In the genomic region with DNA sequence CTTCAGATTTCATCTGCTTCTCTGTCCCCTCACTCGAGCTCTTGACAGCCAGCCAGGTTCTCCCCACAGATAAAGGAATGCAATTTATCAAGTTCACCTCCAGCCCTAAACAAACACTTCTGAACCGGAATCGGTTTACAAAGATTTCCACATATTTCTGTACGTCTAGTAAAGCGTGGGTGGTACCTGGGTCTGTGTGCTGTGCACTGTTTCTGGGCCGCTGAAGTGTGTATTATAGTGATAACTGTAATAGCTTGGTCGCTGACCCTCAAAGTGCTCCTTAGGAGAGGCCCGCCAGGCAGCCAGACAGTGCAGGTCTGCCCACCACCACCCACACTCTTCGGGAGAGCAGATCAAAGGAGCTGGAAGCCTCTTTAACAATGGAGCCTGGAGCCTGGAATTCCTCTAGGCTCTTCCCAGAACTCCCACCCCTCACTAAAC, we compare ENCODE assay signal across 11 mouse cellular contexts. TPM values are rescaled to one million over a fixed set of nuclear protein-coding genes. Genes with fewer than 3 reads are reported as not detected.
DNase-seq lines count a peak whose midpoint lies in the region; ATAC-seq and TF ChIP-seq lines count a peak whose summit lies in the region.
"Had no signal": no experiment of that assay in that cellular context is flagged by ENCODE, and none has a peak within 500 bp of the region (broad histone marks: within the 10 kb centered on the region; RNA-seq: fewer than 3 reads in every experiment).

No protein-coding gene starts in this region.

- 4% methylated on average over 9 of the region's 9 CpGs for WGBS in kidney, embryonic 15.5 days
- WGBS in embryonic facial prominence, embryonic 11.5 days, result 28% methylated on average over 9 of the region's 9 CpGs
- WGBS in lung, postnatal 0 days, result 7% methylated on average over 9 of the region's 9 CpGs
- WGBS in hindbrain, postnatal 0 days, result 33% methylated on average over 9 of the region's 9 CpGs
- 63% methylated on average over 9 of the region's 9 CpGs for whole genome bisulfite sequencing in thymus, adult 2 months

- H3K9ac ChIP-seq in kidney, embryonic 15.5 days, result no peak overlapping the region
- H3K9ac ChIP-seq in embryonic facial prominence, embryonic 11.5 days (replicated peaks; ENCODE audit: low read length), result no peak overlapping the region
- no peak overlapping the region for H3K9ac ChIP-seq in lung, postnatal 0 days (replicated peaks; ENCODE audit: low read depth)
- H3K9ac ChIP-seq in hindbrain, postnatal 0 days (replicated peaks; ENCODE audit: low read length), result no peak overlapping the region
- H3K9ac ChIP-seq: forebrain, embryonic 13.5 days had no signal

- H3K36me3 ChIP-seq in kidney, embryonic 15.5 days, result no peaks in the 10 kb centered on the region
- H3K36me3 ChIP-seq in embryonic facial prominence, embryonic 11.5 days (replicated peaks; ENCODE audit: control insufficient read depth, insufficient read depth, low read depth, low read length), result no peaks in the 10 kb centered on the region
- H3K36me3 ChIP-seq in lung, postnatal 0 days (ENCODE audit: insufficient read depth, low read length), result no peaks in the 10 kb centered on the region
- H3K36me3 ChIP-seq in hindbrain, postnatal 0 days (ENCODE audit: insufficient read depth, low read length), result no peaks in the 10 kb centered on the region
- no peaks in the 10 kb centered on the region for H3K36me3 ChIP-seq in thymus, adult 2 months (ENCODE audit: control insufficient read depth, insufficient read depth, low read length)

- no peak for TF ChIP-seq POLR2A in thymus, adult 2 months (IDR thresholded peaks at IDR 0.05; ENCODE audit: control insufficient read depth, extremely low read depth, insufficient read depth, low read length, poor library complexity)

- no peaks in the 10 kb centered on the region for H3K27me3 ChIP-seq in kidney, embryonic 15.5 days
- H3K27me3 ChIP-seq in embryonic facial prominence, embryonic 11.5 days (ENCODE audit: control insufficient read depth, insufficient read depth, low read length), result no peaks in the 10 kb centered on the region
- H3K27me3 ChIP-seq in lung, postnatal 0 days (replicated peaks; ENCODE audit: insufficient read depth, low read length), result no peaks in the 10 kb centered on the region
- no peaks in the 10 kb centered on the region for H3K27me3 ChIP-seq in hindbrain, postnatal 0 days (ENCODE audit: insufficient read depth, low read length)
- H3K27me3 ChIP-seq in thymus, adult 2 months (ENCODE audit: control insufficient read depth, insufficient read depth, low read length), result no peaks in the 10 kb centered on the region
- H3K27me3 ChIP-seq: forebrain, embryonic 13.5 days had no signal

- intact Hi-C loops in left cerebral cortex, postnatal 14 days (cut with DNase I), result no loop called here

- no peak for TF ChIP-seq CTCF in lung, postnatal 0 days (IDR thresholded peaks at IDR 0.05)
- TF ChIP-seq CTCF in hindbrain, postnatal 0 days (IDR thresholded peaks at IDR 0.05; ENCODE audit: low read depth), result no peak
- TF ChIP-seq CTCF in thymus, adult 2 months (IDR thresholded peaks at IDR 0.05; ENCODE audit: borderline replicate concordance, control insufficient read depth, extremely low read depth, insufficient read depth, low read length, poor library complexity), result no peak

- H3K4me1 ChIP-seq in kidney, embryonic 15.5 days, result peaks cover 40% of the 10 kb centered on the region
- no peaks in the 10 kb centered on the region for H3K4me1 ChIP-seq in embryonic facial prominence, embryonic 11.5 days (ENCODE audit: control insufficient read depth, insufficient read depth, low read length)
- H3K4me1 ChIP-seq in lung, postnatal 0 days (ENCODE audit: insufficient read depth, low read depth, low read length), result peaks cover 13% of the 10 kb centered on the region
- no peaks in the 10 kb centered on the region; the same call in 1 of the 2 replicates for H3K4me1 ChIP-seq in hindbrain, postnatal 0 days (ENCODE audit: insufficient read depth, low read length)
- H3K4me1 ChIP-seq in thymus, adult 2 months (replicated peaks; ENCODE audit: control insufficient read depth, insufficient read depth, low read length), result no peaks in the 10 kb centered on the region

- DNase-seq in kidney, adult 8-10 months, result no peak
- DNase-seq in NIH3T3 (ENCODE audit: low read depth), result peak; percentile 64
- peak; percentile 26 for DNase-seq in embryonic facial prominence, embryonic 11.5 days (ENCODE audit: low spot score)
- peak; percentile 75 for DNase-seq in lung, postnatal 0 days (ENCODE audit: low spot score)
- DNase-seq in hindbrain, postnatal 0 days (ENCODE audit: low spot score), result no peak
- DNase-seq in thymus, adult 2 months, result no peak
- DNase-seq in left cerebral cortex, postnatal 14 days (ENCODE audit: low spot score in 2 of 2), result no peak
- DNase-seq: right cerebral cortex, postnatal 25 days had no signal

- 0 out of 2 replicates have a peak overlapping the region, but pooled peaks have one; percentile 15 for H3K4me2 ChIP-seq in kidney, embryonic 15.5 days
- no peak overlapping the region; the same call in 1 of the 2 replicates for H3K4me2 ChIP-seq in embryonic facial prominence, embryonic 11.5 days (ENCODE audit: low read depth, low read length)
- H3K4me2 ChIP-seq in lung, postnatal 0 days (replicated peaks; ENCODE audit: low read depth, low read length), result 0 out of 2 replicates have a peak overlapping the region, but pooled peaks have one; percentile 14
- H3K4me2 ChIP-seq in hindbrain, postnatal 0 days (ENCODE audit: low read depth, low read length), result no peak overlapping the region
- H3K4me2 ChIP-seq: forebrain, embryonic 13.5 days; midbrain, embryonic 11.5 days had no signal

- peak overlapping the region; percentile 84 for H3K27ac ChIP-seq in kidney, embryonic 15.5 days
- no peak overlapping the region for H3K27ac ChIP-seq in embryonic facial prominence, embryonic 11.5 days (replicated peaks; ENCODE audit: low read depth, low read length)
- H3K27ac ChIP-seq in lung, postnatal 0 days (ENCODE audit: low read length), result peak overlapping the region; percentile 68
- H3K27ac ChIP-seq in hindbrain, postnatal 0 days, result no peak overlapping the region
- no peak overlapping the region for H3K27ac ChIP-seq in thymus, adult 2 months (ENCODE audit: control insufficient read depth, insufficient read depth, low read length)
- H3K27ac ChIP-seq: forebrain, embryonic 13.5 days had no signal

- TF ChIP-seq EP300 in lung, postnatal 0 days (IDR thresholded peaks at IDR 0.05), result peak; percentile 62

- peak; percentile 86 for ATAC-seq in kidney, embryonic 15.5 days (replicated peaks; ENCODE audit: low FRiP score)
- no peak for ATAC-seq in embryonic facial prominence, embryonic 11.5 days (replicated peaks; ENCODE audit: insufficient number of reproducible peaks, low FRiP score, low TSS enrichment, low read depth)
- peak; percentile 68 for ATAC-seq in lung, postnatal 0 days
- no peak for ATAC-seq in hindbrain, postnatal 0 days
- ATAC-seq: forebrain, embryonic 13.5 days had no signal

- no peak overlapping the region for H3K4me3 ChIP-seq in kidney, embryonic 15.5 days (replicated peaks)
- H3K4me3 ChIP-seq in embryonic facial prominence, embryonic 11.5 days (ENCODE audit: low read depth, low read length), result no peak overlapping the region
- no peak overlapping the region for H3K4me3 ChIP-seq in lung, postnatal 0 days (ENCODE audit: low read depth, low read length)
- no peak overlapping the region for H3K4me3 ChIP-seq in hindbrain, postnatal 0 days (ENCODE audit: low read length)
- H3K4me3 ChIP-seq in thymus, adult 2 months (ENCODE audit: control insufficient read depth, insufficient read depth, low read length), result no peak overlapping the region
- H3K4me3 ChIP-seq: forebrain, embryonic 13.5 days had no signal

- no peaks in the 10 kb centered on the region for H3K9me3 ChIP-seq in kidney, embryonic 15.5 days (replicated peaks)
- no peaks in the 10 kb centered on the region for H3K9me3 ChIP-seq in embryonic facial prominence, embryonic 11.5 days (replicated peaks; ENCODE audit: control insufficient read depth, low read length)
- no peaks in the 10 kb centered on the region for H3K9me3 ChIP-seq in lung, postnatal 0 days (ENCODE audit: low read length)
- no peaks in the 10 kb centered on the region for H3K9me3 ChIP-seq in hindbrain, postnatal 0 days (ENCODE audit: low read length)
- H3K9me3 ChIP-seq: forebrain, embryonic 13.5 days had no signal

RNA-seq across cellular contexts. Expression of gene Lamc2, which starts 13.9 kb away (rescaled TPM):
- polyA plus RNA-seq in kidney, embryonic 15.5 days (2015; fragmentation: Nextera tagmentation; extraction: Ambion mirVana), result 42.3 and 43.8 TPM in 2 replicates
- polyA plus RNA-seq in embryonic facial prominence, embryonic 11.5 days (2014; fragmentation: Nextera tagmentation; extraction: Ambion mirVana), result 4.0 and 4.6 TPM in 2 replicates
- polyA plus RNA-seq in lung, postnatal 0 days (2015; fragmentation: Nextera tagmentation; extraction: Ambion mirVana), result 62.9 and 69.0 TPM in 2 replicates
- total RNA-seq in hindbrain, postnatal 0 days (2014; rRNA removed), result 5.8 and 6.3 TPM in 2 replicates
- 3.7 and 4.4 TPM in 2 replicates for polyA plus RNA-seq in hindbrain, postnatal 0 days (2015; fragmentation: Nextera tagmentation; extraction: Ambion mirVana)
- 9.9 and 11.4 TPM in 2 replicates for polyA plus RNA-seq in thymus, adult 2 months (2012; rRNA removed)
- 1 to 10 TPM; 2.8 to 6.2 TPM for total RNA-seq in left cerebral cortex, postnatal 14 days (2021)

Comparison
In these comparisons a context has a peak if more than half of its experiments do, and no peak if none do; other contexts are left out.
1. ATAC-seq: peak in kidney, embryonic 15.5 days (single experiment) and lung, postnatal 0 days (single experiment); none in embryonic facial prominence, embryonic 11.5 days (single experiment) and hindbrain, postnatal 0 days (single experiment).
2. H3K27ac ChIP-seq: peak in kidney, embryonic 15.5 days (single experiment) and lung, postnatal 0 days (single experiment); none in embryonic facial prominence, embryonic 11.5 days (single experiment), hindbrain, postnatal 0 days (single experiment) and thymus, adult 2 months (single experiment).
3. H3K4me2 ChIP-seq: peak in kidney, embryonic 15.5 days (single experiment) and lung, postnatal 0 days (single experiment); none in embryonic facial prominence, embryonic 11.5 days (single experiment) and hindbrain, postnatal 0 days (single experiment).
4. DNase-seq: peak in NIH3T3 (single experiment), embryonic facial prominence, embryonic 11.5 days (single experiment) and lung, postnatal 0 days (single experiment); none in kidney, adult 8-10 months (0 of 2), hindbrain, postnatal 0 days (single experiment), thymus, adult 2 months (single experiment) and left cerebral cortex, postnatal 14 days (0 of 2).